In the genomic region with DNA sequence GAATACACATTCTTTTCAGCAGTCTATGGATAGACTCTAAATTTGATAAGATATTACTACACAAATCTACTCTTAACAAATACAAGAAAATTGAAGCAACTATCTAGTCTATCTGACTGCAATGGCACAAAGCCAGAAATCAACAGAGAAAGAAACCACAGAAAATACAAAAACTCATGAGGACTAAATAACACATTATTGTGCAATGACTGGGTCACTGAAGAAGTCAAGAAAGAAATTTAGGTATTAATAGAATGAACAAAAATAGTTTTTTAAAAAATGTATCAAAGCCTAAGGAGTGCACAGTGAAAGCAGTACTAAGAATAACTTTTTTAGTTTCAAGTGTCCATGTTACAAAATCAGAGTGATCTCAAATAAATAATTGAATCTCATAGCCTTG, we compare ENCODE assay signal across 25 mouse cellular contexts.
"Had no signal": no experiment of that assay in that cellular context is flagged by ENCODE, and none has a peak within 500 bp of the region (broad histone marks: within the 10 kb centered on the region; RNA-seq: fewer than 3 reads in every experiment).

No protein-coding gene starts in this region.

- H3K27ac ChIP-seq: heart, adult 2 months; heart, embryonic 13.5 days; heart, embryonic 15.5 days; hindbrain, embryonic 13.5 days; hindbrain, embryonic 15.5 days; hindbrain, postnatal 0 days; layer of hippocampus, adult 2 months; limb, embryonic 13.5 days; limb, embryonic 15.5 days; liver, embryonic 12.5 days; liver, embryonic 14.5 days had no signal

- H3K4me3 ChIP-seq: heart, adult 2 months; heart, embryonic 13.5 days; heart, embryonic 15.5 days; hindbrain, embryonic 13.5 days; hindbrain, embryonic 15.5 days; layer of hippocampus, adult 2 months; limb, embryonic 13.5 days; limb, embryonic 15.5 days; liver, embryonic 12.5 days had no signal

- H3K4me1 ChIP-seq: heart, embryonic 13.5 days; heart, embryonic 15.5 days; hindbrain, embryonic 13.5 days; hindbrain, embryonic 15.5 days; limb, embryonic 13.5 days; limb, embryonic 15.5 days; liver, embryonic 12.5 days had no signal

- H3K27me3 ChIP-seq: heart, embryonic 13.5 days; heart, embryonic 15.5 days; hindbrain, embryonic 13.5 days; hindbrain, embryonic 15.5 days; limb, embryonic 13.5 days; limb, embryonic 15.5 days; liver, embryonic 12.5 days had no signal

- H3K36me3 ChIP-seq: heart, embryonic 13.5 days; heart, embryonic 15.5 days; hindbrain, embryonic 13.5 days; hindbrain, embryonic 15.5 days; limb, embryonic 13.5 days; limb, embryonic 15.5 days; liver, embryonic 12.5 days had no signal

- DNase-seq: gastrocnemius, postnatal 14 days; gastrocnemius, postnatal 36 days; heart, adult 11 months; heart, adult 2 months; heart, postnatal 14 days; heart, postnatal 36 days; kidney, adult 11 months; kidney, adult 2 months; kidney, adult 9 months; kidney, postnatal 10 days; kidney, postnatal 25 days; kidney, postnatal 4 days; layer of hippocampus, adult 9-11 months; layer of hippocampus, postnatal 36 days; left cerebral cortex, postnatal 4 days had no signal

- H3K9me3 ChIP-seq: heart, embryonic 13.5 days; heart, embryonic 15.5 days; hindbrain, embryonic 13.5 days; hindbrain, embryonic 15.5 days; limb, embryonic 13.5 days; limb, embryonic 15.5 days; liver, embryonic 12.5 days had no signal
